Mouse (Mus musculus) heart, embryonic 16.5 days (tissue): ENCODE data around the gene Enox2. TPM values are rescaled to one million over a fixed set of nuclear protein-coding genes. Genes with fewer than 3 reads are reported as not detected.

Source experiments
- ATAC-seq: fragments of 200-750 bp; cut with Nextera tagmentation; replicated peaks from 2 replicates; pipeline ENCODE4 v1.8.0; 2017; ENCODE audit warnings: moderate number of reproducible peaks; ENCODE audit not compliant: insufficient read depth, low FRiP score; ENCODE audit errors: extremely low read depth
- H3K27ac ChIP-seq: fragments of 300-500 bp; sonication (generic); 2 replicates; pipeline ENCODE4 v1.5.1; 2014; ENCODE audit warnings: mild to moderate bottlenecking, low read length, control low read depth, moderate library complexity
- H3K27me3 ChIP-seq: fragments of 300-500 bp; sonication (generic); 2 replicates; pipeline ENCODE4 v1.6.1; 2014; ENCODE audit warnings: low read length, mixed read lengths; ENCODE audit not compliant: control insufficient read depth, insufficient read depth
- H3K36me3 ChIP-seq: fragments of 300-500 bp; sonication (generic); 2 replicates; pipeline ENCODE4 v1.6.1; 2014; ENCODE audit not compliant: control insufficient read depth, insufficient read depth
- H3K4me1 ChIP-seq: fragments of 300-500 bp; sonication (generic); 2 replicates; pipeline ENCODE4 v1.6.1; 2014; ENCODE audit warnings: low read length, mixed read lengths; ENCODE audit not compliant: control insufficient read depth, insufficient read depth
- H3K4me2 ChIP-seq: fragments of 300-500 bp; sonication (generic); 2 replicates; pipeline ENCODE4 v1.6.1; 2014; ENCODE audit warnings: low read depth, mild to moderate bottlenecking, control low read depth, low read length
- H3K4me3 ChIP-seq: fragments of 300-500 bp; sonication (generic); 2 replicates; pipeline ENCODE4 v1.5.1; 2014; ENCODE audit warnings: mild to moderate bottlenecking, control low read depth, low read length
- H3K9ac ChIP-seq: fragments of 300-500 bp; sonication (generic); 2 replicates; pipeline ENCODE4 v1.6.1; 2014; ENCODE audit warnings: low read length, control low read depth
- H3K9me3 ChIP-seq: fragments of 300-500 bp; sonication (generic); replicated peaks from 2 replicates; pipeline ENCODE4 v1.6.1; 2016; ENCODE audit warnings: low read length; ENCODE audit not compliant: control insufficient read depth
- WGBS: fragments of 180-500 bp; shearing (Covaris S2); extraction: QIAGEN DNeasy Blood & Tissue Kit; methylation state at CpG from one replicate; pipeline ENCODE4 v1.1.7; 2014; 5-methylcytosine and 5-hydroxymethylcytosine counted together
- polyA plus RNA-seq: library from polyadenylated mRNA; unstranded; fragments of >200 nt; fragmentation: Nextera tagmentation; extraction: Ambion mirVana; gene quantifications from 2 replicates; pipeline ENCODE4 v1.2.1, GENCODE M21; 2015

The Enox2 gene
- polyA plus RNA-seq = 6.7 and 6.8 TPM in 2 replicates

- H3K9me3 ChIP-seq = no peaks in the 10 kb centered on the region
- ATAC-seq = peak; percentile 100
- peak within 1 kb of the TSS; percentile 57 for H3K27ac ChIP-seq
- peak within 1 kb of the TSS; percentile 75 for H3K9ac ChIP-seq
- no peaks in the 10 kb centered on the region for H3K36me3 ChIP-seq
- no peaks in the 10 kb centered on the region for H3K27me3 ChIP-seq
- H3K4me2 ChIP-seq = peak within 1 kb of the TSS; percentile 69
- peak within 1 kb of the TSS; percentile 56 for H3K4me3 ChIP-seq
- WGBS = 21% methylated on average over 25 of the region's 26 CpGs
- no peaks in the 10 kb centered on the region for H3K4me1 ChIP-seq
These were observed at the start of gene Enox2 for GRCm38 (mm10) chrX:49287700-49288563. TSS of gene Enox2 (minus strand) at chrX:49288259.

- 57% methylated on average over 1 of the region's 1 CpGs for WGBS
These were observed 21.4 kb upstream of the Enox2 start for GRCm38 (mm10) chrX:49309496-49309895.

GRCm38 (mm10) chrX:49306659-49307058, 18.6 kb upstream of the Enox2 start:
- ATAC-seq = no peak

More at GRCm38 (mm10) chrX:49309496-49309895, 21.4 kb upstream of the Enox2 start:
- no peaks in the 10 kb centered on the region for H3K4me1 ChIP-seq
- H3K9me3 ChIP-seq = no peaks in the 10 kb centered on the region
- no peak overlapping the region for H3K4me3 ChIP-seq
- H3K36me3 ChIP-seq = no peaks in the 10 kb centered on the region
- H3K9ac ChIP-seq = no peak overlapping the region
- H3K27me3 ChIP-seq = no peaks in the 10 kb centered on the region
- ATAC-seq = no peak
- H3K4me2 ChIP-seq = no peak overlapping the region
- no peak overlapping the region for H3K27ac ChIP-seq

GRCm38 (mm10) chrX:49279918-49280586, 8.0 kb downstream of the Enox2 start:
- no peaks in the 10 kb centered on the region for H3K27me3 ChIP-seq
- no peak overlapping the region for H3K9ac ChIP-seq
- no peaks in the 10 kb centered on the region for H3K9me3 ChIP-seq
- H3K4me2 ChIP-seq = no peak overlapping the region
- WGBS = 57% methylated on average over 2 of the region's 2 CpGs
- no peak overlapping the region for H3K4me3 ChIP-seq
- H3K27ac ChIP-seq = no peak overlapping the region
- no peak for ATAC-seq
- no peaks in the 10 kb centered on the region for H3K36me3 ChIP-seq
- H3K4me1 ChIP-seq = no peaks in the 10 kb centered on the region

More at GRCm38 (mm10) chrX:49306659-49307058, 18.6 kb upstream of the Enox2 start:
- no peaks in the 10 kb centered on the region for H3K4me1 ChIP-seq
- no peak overlapping the region for H3K4me2 ChIP-seq
- 11% methylated on average over 5 of the region's 5 CpGs for WGBS
- H3K4me3 ChIP-seq = no peak overlapping the region
- no peaks in the 10 kb centered on the region for H3K9me3 ChIP-seq
- H3K27me3 ChIP-seq = no peaks in the 10 kb centered on the region
- no peaks in the 10 kb centered on the region for H3K36me3 ChIP-seq
- no peak overlapping the region for H3K9ac ChIP-seq
- H3K27ac ChIP-seq = no peak overlapping the region

- 62% methylated on average over 12 of the region's 12 CpGs for WGBS
- Histone ChIP-seq H3K4me3 (no peak overlapping the region), H3K4me2 (no peak overlapping the region), H3K27me3 (no peaks in the 10 kb centered on the region), H3K9me3 (no peaks in the 10 kb centered on the region), H3K9ac (no peak overlapping the region), H3K4me1 (no peaks in the 10 kb centered on the region), H3K27ac (no peak overlapping the region), H3K36me3 (no peaks in the 10 kb centered on the region)
- ATAC-seq = no peak
These were observed 14.5 kb downstream of the Enox2 start for GRCm38 (mm10) chrX:49273487-49274042.

- WGBS = 78% methylated on average over 4 of the region's 4 CpGs
- H3K27me3 ChIP-seq = no peaks in the 10 kb centered on the region
- no peaks in the 10 kb centered on the region for H3K36me3 ChIP-seq
- H3K4me1 ChIP-seq = no peaks in the 10 kb centered on the region
- no peak overlapping the region for H3K4me3 ChIP-seq
- no peak overlapping the region for H3K4me2 ChIP-seq
- H3K9me3 ChIP-seq = no peaks in the 10 kb centered on the region
- no peak overlapping the region for H3K27ac ChIP-seq
- ATAC-seq = no peak
- H3K9ac ChIP-seq = no peak overlapping the region
These were observed 37.2 kb downstream of the Enox2 start for GRCm38 (mm10) chrX:49250816-49251215.

GRCm38 (mm10) chrX:49225792-49226426, 62.1 kb downstream of the Enox2 start:
- 67% methylated on average over 1 of the region's 1 CpGs for WGBS

DNA sequence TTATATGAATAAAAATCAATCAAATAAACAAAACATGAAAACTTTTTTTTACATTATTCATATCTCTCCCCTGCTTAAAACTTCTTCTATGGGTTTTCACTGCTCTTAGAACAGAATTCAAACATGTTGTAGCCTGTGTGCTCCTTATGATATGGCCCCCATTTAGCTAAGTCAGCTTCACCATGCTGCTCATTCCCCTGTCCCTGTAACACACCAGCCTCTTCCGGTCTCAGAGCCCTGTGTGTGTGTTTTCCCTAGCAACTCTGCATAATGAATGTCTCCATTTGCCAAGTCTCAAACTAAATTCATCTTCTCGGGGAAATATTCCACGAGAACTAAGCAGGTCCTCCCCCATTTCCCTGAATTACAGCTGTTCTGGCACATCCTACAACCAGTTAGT, 71.6 kb downstream of the Enox2 start:
- Histone ChIP-seq H3K9ac (no peak overlapping the region), H3K9me3 (no peaks in the 10 kb centered on the region), H3K4me1 (no peaks in the 10 kb centered on the region), H3K27me3 (no peaks in the 10 kb centered on the region), H3K36me3 (no peaks in the 10 kb centered on the region), H3K4me3 (no peak overlapping the region), H3K4me2 (no peak overlapping the region), H3K27ac (no peak overlapping the region)
- 58% methylated on average over 3 of the region's 3 CpGs for WGBS
- ATAC-seq = no peak

More at GRCm38 (mm10) chrX:49225792-49226426, 62.1 kb downstream of the Enox2 start:
- Histone ChIP-seq H3K4me1 (no peaks in the 10 kb centered on the region), H3K4me2 (no peak overlapping the region), H3K27me3 (no peaks in the 10 kb centered on the region), H3K27ac (no peak overlapping the region), H3K4me3 (no peak overlapping the region), H3K9me3 (no peaks in the 10 kb centered on the region), H3K36me3 (no peaks in the 10 kb centered on the region), H3K9ac (no peak overlapping the region)
- no peak for ATAC-seq
